Mouse (Mus musculus) embryonic stem cell, embryonic (primary cell): ENCODE results near the gene Haghl.

Experiments used
- CTCF ChIA-PET, 4 experiments: fragments of 300-600 bp in 2 of 4; fragments of 350-600 bp in 2 of 4; sonication (Branson Sonifier 250); formaldehyde crosslinking; loops; one replicate each; lab custom pipeline; 2022; ENCODE audit warnings: inconsistent platforms in 2 of 4; lab: Charles Lee
- POLR2A ChIA-PET, 4 experiments: fragments of 300-600 bp in 2 of 4; fragments of 350-600 bp in 2 of 4; sonication (Branson Sonifier 250); formaldehyde crosslinking; loops; one replicate each; lab custom pipeline; 2022; ENCODE audit warnings: antibody characterized with exemption in 4 of 4, inconsistent platforms in 1 of 4; lab: Charles Lee

Gene Haghl

DNA sequence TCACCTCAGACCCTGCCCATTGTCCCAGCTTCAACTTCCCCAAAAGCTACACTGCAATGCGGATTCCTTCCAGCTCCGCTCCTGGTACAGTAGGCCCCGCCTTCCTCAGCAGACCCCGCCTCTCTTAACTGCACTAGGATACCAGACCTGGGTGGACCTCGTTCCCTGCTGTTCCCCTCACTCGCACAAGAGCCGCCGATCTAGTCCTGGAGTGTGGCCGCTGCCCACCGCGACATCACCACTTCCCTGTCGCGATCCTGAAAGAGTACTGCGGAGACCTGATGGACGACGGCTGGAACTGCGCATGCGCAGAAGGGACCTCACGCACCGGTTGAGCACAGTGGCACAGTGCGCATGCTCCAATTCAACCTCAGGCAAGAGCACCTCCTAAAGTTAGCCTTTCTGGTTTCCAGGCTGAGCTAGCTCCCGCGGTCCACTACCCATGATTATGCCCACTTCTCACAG, at the start of gene Haghl:
Gene Haghl (minus strand): TSS at position 393 of the 465 bp plus-strand sequence.
- ChIA-PET CTCF (interaction anchor here (0.6 to 2.9 kb wide), 16 partner anchors 9 to 660 kb away, joined by 3 to 20 read pairs (median 4); partner anchors contain the start of genes Narfl (in 3 of the 4), AC134908.4 (in 1 of the 4), Chtf18 (in 1 of the 4) and Metrn (in 1 of the 4)), POLR2A (interaction anchor here (0.6 to 3.3 kb wide), 39 partner anchors 8 to 380 kb away, joined by 3 to 25 read pairs (median 5); partner anchors contain the start of genes Narfl (in 4 of the 4), Metrn (in 3 of the 4), Rpusd1 (in 3 of the 4) and Chtf18 (in 2 of the 4))

DNA sequence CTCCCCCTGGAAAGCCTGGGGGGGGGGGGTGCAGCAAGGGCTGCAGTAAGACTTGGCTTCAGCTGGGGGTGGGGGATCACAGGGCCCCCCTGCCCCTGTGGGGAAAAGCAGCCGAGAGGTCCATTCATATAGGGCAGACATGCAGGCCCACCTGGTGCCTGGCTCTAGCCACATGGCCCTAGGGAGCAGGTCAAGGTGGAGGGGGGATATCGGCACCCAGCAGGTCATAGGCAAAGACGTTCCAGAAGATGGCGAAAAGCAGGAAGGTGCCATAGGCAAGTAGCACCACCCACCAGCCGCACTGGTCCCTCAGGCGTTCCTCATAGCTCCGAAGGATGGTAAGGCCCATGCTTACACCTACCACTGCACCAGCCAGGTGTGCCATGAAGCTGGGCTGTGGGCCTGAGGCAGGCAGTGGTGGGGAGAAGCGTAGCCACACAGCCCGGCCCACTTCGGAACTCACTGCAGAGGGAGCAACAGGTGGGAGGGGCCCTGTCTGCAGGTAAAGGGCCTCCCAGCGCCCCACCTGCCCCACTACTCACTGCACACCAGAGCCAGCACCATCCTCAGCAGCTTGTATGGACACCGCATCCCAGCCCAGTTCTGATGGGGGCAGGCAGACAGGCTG, 49.2 kb upstream of the Haghl start:
- ChIA-PET POLR2A (interaction anchor here in 2 of 4 experiments (0.7 to 9.2 kb wide), 16 partner anchors 10 to 398 kb away, joined by 3 to 114 read pairs (median 19); partner anchors contain the start of genes Mcrip2 (in 2 of the 2), Rhot2 (in 2 of the 2), Wdr24 (in 2 of the 2) and Gm20683 (in 1 of the 2)), CTCF (interaction anchor here in 1 of 4 experiments (1.2 to 1.4 kb wide), 2 partner anchors 34 to 111 kb away, joined by 3 read pairs; no protein-coding TSS in a partner anchor)

DNA sequence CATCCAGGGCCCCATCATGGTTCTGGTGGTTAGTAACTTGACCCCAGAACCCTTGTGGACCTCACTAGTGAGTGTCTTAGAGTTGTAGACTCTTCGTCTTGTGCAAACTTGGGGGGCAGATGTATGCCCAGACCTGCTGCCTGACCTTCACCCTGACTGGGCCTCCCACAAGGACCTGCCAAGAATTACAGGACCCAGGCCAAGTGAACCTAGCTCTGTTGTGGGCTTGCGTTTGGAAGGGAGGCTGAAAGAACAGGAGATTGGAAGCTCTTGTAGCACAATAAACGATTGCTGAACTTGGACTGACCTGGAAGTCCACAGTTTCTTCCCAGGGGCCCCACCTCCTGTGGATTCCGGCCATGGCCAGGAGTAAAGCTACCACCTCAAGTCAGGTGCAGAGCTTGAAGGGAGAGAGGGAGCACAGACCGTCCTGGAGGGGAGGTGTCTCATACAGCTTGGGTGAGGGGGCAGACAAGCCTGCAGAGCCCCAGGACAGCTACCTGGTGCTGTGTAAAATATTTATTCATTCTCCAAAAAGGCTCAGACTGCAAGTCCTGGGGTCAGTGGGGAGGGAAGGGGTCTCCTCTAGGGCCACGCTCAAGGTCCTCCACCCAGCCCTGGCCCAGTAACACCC, 48.6 kb upstream of the Haghl start:
- CTCF ChIA-PET, result interaction anchor here in 3 of 4 experiments (1.0 to 2.1 kb wide), 7 partner anchors 10 to 266 kb away, joined by 3 to 7 read pairs (median 5); partner anchors contain the start of gene Rhot2 (in 2 of the 3)
- POLR2A ChIA-PET, result interaction anchor here in 3 of 4 experiments (0.7 to 9.2 kb wide), 60 partner anchors 8 to 1098 kb away, joined by 3 to 114 read pairs (median 8); partner anchors contain the start of genes Mcrip2 (in 3 of the 3), Rhot2 (in 3 of the 3), Wdr24 (in 3 of the 3) and Wdr90 (in 3 of the 3)

- ChIA-PET POLR2A (interaction anchor here (0.5 to 9.2 kb wide), 128 partner anchors 8 to 1354 kb away, joined by 3 to 114 read pairs (median 5); partner anchors contain the start of genes Chtf18 (in 4 of the 4), Rpusd1 (in 4 of the 4), Gm20683 (in 3 of the 4) and Mcrip2 (in 3 of the 4)), CTCF (interaction anchor here (0.6 to 2.1 kb wide), 24 partner anchors 9 to 410 kb away, joined by 3 to 11 read pairs (median 4); partner anchors contain the start of genes Rhot2 (in 3 of the 4), Wdr24 (in 2 of the 4), Chtf18 (in 1 of the 4) and Fam234a (in 1 of the 4))
Measured at GRCm38 (mm10) chr17:25833291-25833663, 47.8 kb upstream of the Haghl start, which contains the start of gene Stub1. TSS of gene Stub1 (minus strand) at chr17:25833404.

DNA sequence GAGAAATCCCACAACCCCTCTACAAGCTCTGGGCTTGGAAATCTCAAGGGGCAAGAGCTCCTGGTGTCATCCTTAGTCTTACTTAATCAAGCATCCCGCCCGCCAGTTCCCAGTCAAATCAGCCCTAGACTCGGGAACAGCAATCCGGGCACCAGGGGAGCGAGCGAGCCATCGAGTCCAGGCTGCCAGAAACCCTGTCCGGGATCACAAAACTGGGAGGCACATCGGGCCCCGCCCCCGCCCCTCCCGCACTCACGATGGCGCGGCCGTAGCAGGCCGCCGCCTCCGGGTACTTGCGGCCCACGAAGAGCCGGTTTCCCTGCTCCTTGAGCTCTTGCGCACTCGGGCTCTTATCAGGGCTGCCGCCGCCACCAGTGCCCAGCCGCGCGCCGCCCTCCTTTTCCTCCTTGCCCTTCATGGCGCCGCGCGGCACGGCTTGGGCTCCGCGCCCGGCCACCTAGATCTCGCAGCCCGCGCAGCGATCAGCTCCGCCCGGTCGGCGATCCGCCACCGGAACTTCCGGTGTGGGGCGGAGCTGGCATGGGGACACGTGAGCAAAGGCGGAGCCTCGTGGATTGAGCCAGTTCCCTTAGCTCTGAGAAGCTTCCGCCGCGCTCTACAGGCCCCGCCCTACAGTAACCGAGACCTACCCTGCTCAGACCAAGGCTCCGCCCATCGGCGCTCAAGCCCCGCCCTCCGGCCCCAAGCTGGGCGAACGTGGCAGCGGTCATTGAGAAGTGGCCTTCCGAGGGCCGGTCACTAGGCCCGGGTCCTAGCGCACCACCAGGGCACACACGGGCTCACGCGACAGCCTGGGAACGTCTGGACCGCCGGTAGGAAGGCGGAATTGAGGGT, 47.2 kb upstream of the Haghl start:
- CTCF ChIA-PET, result interaction anchor here (0.6 to 2.1 kb wide), 27 partner anchors 9 to 885 kb away, joined by 3 to 11 read pairs (median 4); partner anchors contain the start of genes Rhot2 (in 3 of the 4), Wdr24 (in 2 of the 4), Chtf18 (in 1 of the 4) and Fam234a (in 1 of the 4)
- POLR2A ChIA-PET, result interaction anchor here (0.5 to 9.2 kb wide), 142 partner anchors 9 to 1354 kb away, joined by 3 to 114 read pairs (median 5); partner anchors contain the start of genes Chtf18 (in 4 of the 4), Rpusd1 (in 4 of the 4), Gm20683 (in 3 of the 4) and Mcrip2 (in 3 of the 4)

- ChIA-PET CTCF (interaction anchor here (0.6 to 2.1 kb wide), 10 partner anchors 8 to 437 kb away, joined by 3 to 11 read pairs (median 5); partner anchors contain the start of genes Chtf18 (in 1 of the 4), Narfl (in 1 of the 4), Rpusd1 (in 1 of the 4) and Wdr24 (in 1 of the 4)), POLR2A (interaction anchor here (0.5 to 9.2 kb wide), 55 partner anchors 8 to 1304 kb away, joined by 3 to 114 read pairs (median 8); partner anchors contain the start of genes Gm20683 (in 3 of the 4), Wdr24 (in 3 of the 4), Chtf18 (in 2 of the 4) and Fbxl16 (in 2 of the 4))
Measured at GRCm38 (mm10) chr17:25831451-25832281, 46.2 kb upstream of the Haghl start.

GRCm38 (mm10) chr17:25830806-25831431, 45.4 kb upstream of the Haghl start:
- CTCF ChIA-PET, result interaction anchor here in 1 of 4 experiments (1.2 kb wide), 1 partner anchor 179 kb away, joined by 4 read pairs; no protein-coding TSS in a partner anchor
- POLR2A ChIA-PET, result interaction anchor here (0.5 to 9.2 kb wide), 15 partner anchors 7 to 1108 kb away, joined by 3 to 114 read pairs (median 22); partner anchors contain the start of genes Gm20683 (in 3 of the 4), Rhot2 (in 2 of the 4), AC134908.4 (in 1 of the 4) and Chtf18 (in 1 of the 4)

GRCm38 (mm10) chr17:25830200-25830753, 44.8 kb upstream of the Haghl start:
- ChIA-PET POLR2A (interaction anchor here in 3 of 4 experiments (0.6 to 9.2 kb wide), 15 partner anchors 11 to 103 kb away, joined by 3 to 114 read pairs (median 7); partner anchors contain the start of genes Gm20683 (in 2 of the 3), Rhot2 (in 2 of the 3), Chtf18 (in 1 of the 3) and Haghl (in 1 of the 3)), CTCF (interaction anchor here in 1 of 4 experiments (1.2 kb wide), 1 partner anchor 179 kb away, joined by 4 read pairs; no protein-coding TSS in a partner anchor)

GRCm38 (mm10) chr17:25829558-25830017, 44.1 kb upstream of the Haghl start:
- ChIA-PET POLR2A (interaction anchor here in 3 of 4 experiments (0.6 to 9.2 kb wide), 21 partner anchors 7 to 730 kb away, joined by 3 to 114 read pairs (median 5); partner anchors contain the start of genes Gm20683 (in 2 of the 3), Haghl (in 2 of the 3), Rhot2 (in 2 of the 3) and Capn15 (in 1 of the 3)), CTCF (interaction anchor here in 1 of 4 experiments (1.5 kb wide), 1 partner anchor 15 kb away, joined by 4 read pairs; the partner anchor contains the start of gene Rhot2)

DNA sequence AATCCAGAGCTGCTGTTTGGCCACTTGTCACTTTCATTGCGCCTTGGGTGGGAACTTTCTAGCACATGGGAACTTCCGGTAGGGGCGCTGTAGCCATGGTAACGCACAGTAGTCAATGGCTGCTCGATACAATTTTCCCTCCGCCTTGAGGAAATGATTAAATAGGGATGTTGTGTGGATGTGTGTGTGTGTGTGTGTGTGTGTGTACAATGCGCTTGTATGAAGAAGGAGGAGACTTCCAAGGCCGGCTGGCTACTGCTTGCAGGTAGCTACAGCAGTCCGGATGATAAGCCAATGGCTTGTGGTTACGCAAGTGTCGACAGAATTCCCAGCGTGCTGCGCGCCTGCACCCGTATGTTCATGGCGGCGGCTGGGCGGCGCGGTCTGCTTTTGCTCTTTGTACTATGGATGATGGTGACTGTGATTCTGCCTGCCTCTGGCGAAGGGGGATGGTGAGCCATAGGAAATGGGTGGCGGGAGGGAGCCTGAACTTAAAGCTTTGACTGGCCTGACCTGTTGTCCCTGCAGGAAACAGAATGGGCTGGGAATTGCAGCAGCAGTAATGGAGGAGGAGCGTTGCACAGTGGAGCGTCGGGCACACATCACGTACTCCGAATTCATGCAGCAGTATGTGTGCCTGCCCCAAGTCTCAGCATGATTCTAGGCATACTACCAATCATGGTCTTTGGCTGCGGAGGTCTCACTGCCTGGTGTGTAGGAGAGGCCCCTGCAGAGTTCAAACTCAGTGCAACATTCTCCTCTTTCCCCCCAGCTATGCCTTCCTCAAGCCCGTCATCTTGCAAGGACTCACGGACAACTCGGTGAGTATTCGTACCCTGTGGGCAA, 43.5 kb upstream of the Haghl start, which contains the start of gene Jmjd8:
Gene Jmjd8 (plus strand): TSS at position 156 of the 846 bp plus-strand sequence.
- ChIA-PET CTCF (interaction anchor here in 3 of 4 experiments (0.6 to 1.5 kb wide), 6 partner anchors 16 to 272 kb away, joined by 3 to 6 read pairs (median 4); partner anchors contain the start of genes Chtf18 (in 1 of the 3), Narfl (in 1 of the 3), Rhot2 (in 1 of the 3) and Rpusd1 (in 1 of the 3)), POLR2A (interaction anchor here (0.6 to 9.2 kb wide), 42 partner anchors 8 to 1412 kb away, joined by 3 to 114 read pairs (median 5); partner anchors contain the start of genes Rhbdl1 (in 3 of the 4), Rpusd1 (in 3 of the 4), Chtf18 (in 2 of the 4) and Gm20683 (in 2 of the 4))

DNA sequence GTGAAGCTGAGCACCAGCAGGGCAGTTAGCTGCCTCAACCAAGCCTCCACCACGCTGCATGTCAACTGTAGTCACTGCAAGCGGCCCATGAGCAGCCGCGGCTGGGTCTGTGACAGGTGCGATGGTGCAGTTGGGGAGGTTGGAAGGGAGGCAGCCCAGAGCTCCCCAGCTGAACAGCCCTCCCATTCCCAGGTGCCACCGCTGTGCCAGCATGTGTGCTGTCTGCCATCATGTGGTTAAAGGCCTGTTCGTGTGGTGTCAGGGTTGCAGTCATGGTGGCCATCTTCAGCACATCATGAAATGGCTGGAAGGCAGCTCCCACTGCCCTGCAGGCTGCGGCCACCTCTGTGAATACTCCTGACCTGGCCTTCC, 42.7 kb upstream of the Haghl start:
- POLR2A ChIA-PET, result interaction anchor here (0.6 to 9.2 kb wide), 34 partner anchors 9 to 1412 kb away, joined by 3 to 114 read pairs (median 5); partner anchors contain the start of genes Rhbdl1 (in 3 of the 4), Gng13 (in 2 of the 4), Haghl (in 2 of the 4) and Rhot2 (in 2 of the 4)
- CTCF ChIA-PET, result interaction anchor here in 3 of 4 experiments (0.6 to 1.5 kb wide), 7 partner anchors 16 to 295 kb away, joined by 3 to 6 read pairs (median 3); partner anchors contain the start of genes Chtf18 (in 1 of the 3), Mrpl28 (in 1 of the 3), Narfl (in 1 of the 3) and Rhot2 (in 1 of the 3)

GRCm38 (mm10) chr17:25827546-25828222, 42.2 kb upstream of the Haghl start:
- POLR2A ChIA-PET, result interaction anchor here (0.6 to 9.2 kb wide), 28 partner anchors 8 to 1411 kb away, joined by 3 to 114 read pairs (median 4); partner anchors contain the start of genes Rhbdl1 (in 3 of the 4), Rpusd1 (in 2 of the 4), Capn15 (in 1 of the 4) and Chtf18 (in 1 of the 4)
- CTCF ChIA-PET, result interaction anchor here in 2 of 4 experiments (0.6 kb wide), 3 partner anchors 28 to 296 kb away, joined by 3 to 6 read pairs (median 3); partner anchors contain the start of gene Mrpl28 (in 1 of the 2)
